Mouse (Mus musculus): Measurements from ENCODE around the gene Glyr1.

Gene Glyr1

DNA sequence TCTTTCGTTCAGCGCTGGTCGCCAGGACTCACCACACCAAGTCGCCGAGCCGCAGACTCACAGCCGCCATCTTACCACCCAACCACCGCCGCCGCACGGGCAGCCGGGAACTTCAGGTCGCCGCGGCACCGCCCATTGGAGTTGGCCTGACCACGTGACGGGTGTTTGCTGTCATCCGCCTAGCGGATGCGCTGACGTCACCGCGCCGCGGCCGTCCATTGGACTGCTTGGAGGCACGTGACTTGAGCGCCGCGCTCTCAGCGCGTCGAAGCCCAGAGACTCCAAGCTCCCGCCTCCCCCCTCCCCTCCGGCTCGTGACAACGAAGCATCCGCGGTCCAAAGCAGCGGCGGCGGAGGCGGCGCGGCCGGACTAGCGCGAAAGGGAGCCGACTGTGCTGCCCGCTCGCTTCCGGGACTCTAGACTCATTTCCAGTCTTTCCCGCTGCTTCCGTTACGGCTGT, at the start of gene Glyr1, which contains the start of gene Ubn1:
TSS of gene Glyr1 (minus strand) at position 90 of the 461 bp plus-strand sequence.
TSS of gene Ubn1 (plus strand) at position 284 of the 461 bp plus-strand sequence.
- DNase-seq: peak; percentile 100

DNA sequence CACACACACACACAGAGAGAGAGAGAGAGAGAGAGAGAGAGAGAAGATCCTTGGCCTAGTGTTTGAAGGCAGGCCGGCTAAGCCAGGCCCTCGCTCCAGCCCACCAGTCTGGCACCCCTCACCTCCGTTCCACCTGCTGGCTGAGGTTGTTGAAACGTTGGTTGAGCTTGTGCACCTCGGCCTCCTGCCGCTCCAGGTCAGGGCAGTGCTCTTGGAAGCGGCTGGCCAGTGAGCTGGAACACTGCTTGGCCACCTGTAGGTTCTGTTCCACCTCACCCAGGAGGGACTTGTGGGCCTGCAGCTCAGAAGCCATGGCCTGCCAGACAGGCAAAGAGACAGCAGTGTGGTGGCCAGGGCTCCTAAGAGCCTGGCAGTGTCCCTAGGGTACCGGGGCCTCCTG, 46.8 kb upstream of the Glyr1 start:
- peak; percentile 44 to 63 for DNase-seq

DNA sequence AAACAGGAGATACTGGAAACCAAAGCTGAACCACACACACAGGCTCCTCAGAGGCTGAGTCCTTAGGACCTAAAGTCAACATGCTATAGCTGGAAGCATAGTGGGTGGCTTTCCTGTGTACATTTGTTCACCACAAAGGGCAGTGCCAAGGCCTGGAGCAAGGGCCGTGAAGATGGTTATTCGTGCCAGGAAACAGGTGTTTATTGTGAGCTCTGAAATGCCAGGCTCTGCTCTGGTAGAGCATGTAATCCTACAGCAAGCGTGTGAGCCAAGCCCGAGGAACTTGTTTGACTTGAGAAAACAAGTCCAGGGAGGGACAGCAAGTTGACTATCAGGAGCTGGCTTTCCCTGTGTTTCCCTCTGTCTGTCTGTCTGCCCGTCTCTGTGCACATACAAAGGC, 43.6 kb upstream of the Glyr1 start:
- peak; percentile 29 to 50 for DNase-seq

- DNase-seq: no peak
Measured at GRCm38 (mm10) chr16:5089021-5089420, 39.4 kb upstream of the Glyr1 start.

DNA sequence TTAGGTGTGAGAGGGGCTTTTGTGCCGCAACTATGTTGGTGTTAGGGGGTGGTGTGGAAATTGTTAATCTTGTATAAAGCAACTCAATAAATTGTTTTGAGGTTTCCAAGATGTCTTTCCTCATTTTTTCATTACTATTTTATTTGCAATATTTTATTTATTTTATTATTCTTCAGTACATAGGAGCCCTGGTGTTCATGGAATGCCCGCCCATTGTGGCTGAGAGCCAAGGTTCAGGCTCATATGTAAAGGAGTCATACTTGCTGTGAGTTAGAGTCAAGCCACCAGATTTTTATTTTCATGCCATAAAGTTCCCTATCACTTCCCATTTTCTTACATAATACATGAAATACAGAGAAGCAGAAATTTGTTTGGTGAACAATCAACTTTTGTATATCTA, 36.5 kb upstream of the Glyr1 start:
- DNase-seq: no peak

DNA sequence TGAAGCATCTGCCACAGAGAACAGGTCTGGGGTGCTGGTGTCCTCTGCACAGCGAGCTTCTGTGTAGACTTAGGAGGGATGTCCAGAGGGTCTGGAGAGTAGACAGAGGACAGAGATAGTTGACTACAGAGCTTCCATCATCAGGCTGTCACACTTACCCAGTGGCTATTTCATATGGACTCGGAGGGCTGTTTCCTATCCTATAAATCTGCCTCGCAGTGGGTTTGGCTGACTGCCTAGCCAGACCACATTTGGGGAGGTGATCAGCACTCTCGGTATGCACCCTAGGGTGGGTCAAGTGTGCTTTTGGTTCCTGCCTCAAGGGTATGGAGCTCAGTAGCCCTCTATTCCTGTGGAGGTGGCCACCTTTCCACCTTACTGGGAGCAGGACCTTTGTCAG, 35.5 kb upstream of the Glyr1 start:
- no peak for DNase-seq

GRCm38 (mm10) chr16:5074341-5074740, 24.7 kb upstream of the Glyr1 start:
- DNase-seq: peak in 1 of 2 experiments; percentile 22

GRCm38 (mm10) chr16:5071974-5072373, 22.3 kb upstream of the Glyr1 start:
- no peak for DNase-seq

DNA sequence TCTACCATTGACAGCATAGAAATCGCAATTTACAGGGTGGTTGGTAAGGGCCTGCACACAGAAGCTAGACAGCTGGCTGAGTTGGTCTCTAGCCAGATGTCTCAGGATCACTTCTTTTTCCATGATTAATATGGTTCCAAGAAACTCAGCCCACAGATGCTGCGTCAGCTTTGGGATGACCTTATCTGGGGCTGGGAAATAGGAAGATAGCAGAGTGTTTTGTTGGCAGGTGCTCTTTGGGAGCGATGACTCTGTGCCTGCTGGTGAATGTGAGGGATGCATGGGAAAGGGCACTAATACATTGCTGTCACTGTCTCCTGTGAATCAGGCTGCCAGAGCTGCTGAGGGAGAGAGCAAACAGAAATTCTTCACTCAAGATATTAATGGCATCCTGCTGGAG, 20.7 kb upstream of the Glyr1 start:
- DNase-seq: peak in 1 of 2 experiments; percentile 3

GRCm38 (mm10) chr16:5063472-5063871, 13.8 kb upstream of the Glyr1 start:
- no peak for DNase-seq

DNA sequence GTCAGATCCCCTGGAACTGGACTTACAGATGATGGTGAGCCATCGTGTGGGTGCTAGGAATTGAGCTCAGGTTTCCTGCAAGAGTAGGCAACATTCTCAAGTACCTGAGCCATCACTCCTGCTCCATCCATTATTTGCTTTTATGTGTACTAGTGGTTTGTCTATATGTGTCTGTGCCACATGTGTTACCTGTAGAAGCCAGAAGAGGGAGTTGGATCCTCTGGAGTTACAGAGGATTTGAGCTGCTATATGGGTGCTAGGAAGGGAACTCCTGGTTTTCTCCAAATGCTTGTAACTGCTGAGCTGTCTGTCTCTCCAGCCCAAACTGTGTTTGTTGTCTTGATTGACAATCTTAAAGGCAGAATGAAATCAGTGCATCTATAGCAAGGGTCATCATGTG, 8.5 kb upstream of the Glyr1 start:
- peak in 1 of 2 experiments; percentile 29 for DNase-seq

- DNase-seq: peak; percentile 84 to 86
Measured at GRCm38 (mm10) chr16:5050251-5051110, 818 bp upstream of the Glyr1 start.

DNA sequence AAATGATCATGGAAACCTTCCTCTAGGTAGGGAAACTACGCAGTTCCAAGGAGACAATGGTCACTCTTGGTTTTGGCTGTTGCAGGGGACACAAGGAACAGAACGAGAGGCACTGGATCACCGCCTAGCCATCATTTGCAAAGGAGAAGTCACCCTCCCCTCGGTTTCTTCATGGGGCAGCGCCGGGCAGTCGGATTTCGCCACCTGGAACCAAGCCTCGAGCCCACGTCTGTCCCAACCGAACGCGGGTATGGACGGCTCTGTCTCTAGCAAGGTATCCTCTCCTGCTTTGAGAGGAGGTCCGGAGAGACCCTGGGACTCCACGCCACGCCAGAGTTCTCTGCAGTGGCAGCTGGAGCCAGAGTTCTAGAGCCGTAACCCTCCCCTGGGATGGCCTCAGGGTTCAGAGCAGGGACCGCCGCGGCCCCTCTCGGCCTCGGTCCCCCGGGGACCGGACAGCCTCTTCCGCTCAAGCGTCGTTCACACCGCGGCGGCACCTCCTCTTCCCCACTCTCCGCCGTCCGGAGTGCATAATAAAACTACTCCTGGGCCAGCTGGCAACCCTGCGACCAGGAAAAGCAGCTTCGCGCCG, 385 bp downstream of the Glyr1 start:
- DNase-seq: peak in 1 of 2 experiments; percentile 19

DNA sequence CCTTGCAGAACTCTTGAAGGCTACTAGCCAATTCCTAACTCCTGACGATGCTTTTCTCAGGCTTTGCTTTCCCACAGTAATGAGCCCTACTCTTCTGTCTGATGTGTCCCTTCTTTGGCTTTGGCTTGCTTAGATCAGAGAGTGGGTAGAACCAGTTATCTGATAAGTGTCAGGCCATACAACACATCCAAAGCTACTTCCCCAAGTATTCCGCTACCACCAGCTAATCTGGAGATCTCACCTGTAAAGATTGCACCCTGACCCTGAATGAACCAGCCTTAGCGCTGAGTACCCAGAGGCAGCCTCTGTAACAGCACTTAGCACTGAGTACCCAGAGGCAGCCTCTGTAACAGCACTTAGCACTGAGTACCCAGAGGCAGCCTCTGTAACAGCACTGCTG, 4.3 kb downstream of the Glyr1 start:
- no peak for DNase-seq

DNA sequence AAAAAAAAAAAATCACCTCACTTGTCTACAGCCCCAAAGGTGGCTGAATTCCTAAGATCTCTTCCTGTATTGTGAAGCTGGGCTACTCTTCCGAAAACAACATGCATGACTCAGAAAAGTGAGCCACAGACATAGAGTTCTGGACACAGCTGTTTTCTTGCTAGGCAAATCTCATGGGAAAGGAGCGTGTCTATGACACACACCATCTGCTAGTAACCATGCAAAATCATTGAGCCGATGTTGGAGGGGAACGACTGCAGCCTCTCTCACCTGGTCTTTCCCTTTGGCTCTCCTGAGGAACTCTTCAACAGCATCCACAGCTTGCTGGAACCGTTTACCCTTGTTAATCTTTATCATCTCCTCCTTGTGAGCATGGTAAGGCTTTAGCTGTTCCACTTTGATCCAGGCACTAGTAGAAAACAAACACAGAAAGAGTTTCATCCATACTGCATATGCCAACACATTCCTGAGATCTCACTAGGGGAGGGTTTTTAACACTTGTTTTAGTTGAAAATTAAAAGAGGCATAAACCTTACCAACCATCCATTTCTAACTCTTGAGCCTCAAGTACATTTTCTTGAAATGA, 12.9 kb downstream of the Glyr1 start:
- DNase-seq: peak in 1 of 2 experiments; percentile 52

DNA sequence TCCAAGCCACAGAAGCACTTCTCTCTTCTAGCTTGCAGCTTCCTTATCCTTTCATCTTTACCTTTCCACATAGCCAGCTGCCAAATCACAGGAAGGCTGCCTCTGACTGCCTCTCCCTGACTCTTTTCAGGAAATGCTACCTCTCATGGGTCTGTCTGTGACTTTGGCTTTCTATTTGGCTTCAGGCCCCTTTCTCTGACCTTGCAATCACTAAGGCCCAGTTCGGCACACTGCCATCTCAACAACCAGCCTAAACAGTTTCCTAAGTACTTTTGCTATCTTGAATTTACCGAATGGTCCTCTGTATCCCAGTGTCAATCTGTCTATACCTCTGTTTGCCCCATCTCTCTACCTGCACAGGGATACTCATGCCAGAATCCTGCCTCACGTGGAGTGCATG, 14.1 kb downstream of the Glyr1 start:
- no peak for DNase-seq

DNA sequence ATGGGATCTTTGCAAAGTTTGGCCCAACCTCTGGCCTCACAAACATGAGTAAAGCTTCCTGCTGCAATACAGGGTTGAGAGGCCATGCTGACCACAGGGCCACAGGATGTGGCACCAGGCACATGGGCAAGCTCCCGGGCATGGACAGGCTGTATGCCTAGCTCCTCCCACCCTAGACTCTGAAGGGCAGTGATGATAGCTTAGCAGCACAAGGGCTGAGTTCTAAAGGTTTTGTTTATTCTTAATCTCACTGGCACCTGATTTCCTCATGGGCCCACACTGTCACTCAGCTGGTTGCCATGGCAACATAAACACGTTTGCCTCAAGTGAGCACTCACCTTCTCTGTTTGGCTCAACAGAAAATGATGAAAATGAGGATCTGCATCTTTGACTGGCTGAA, 19.8 kb downstream of the Glyr1 start:
- no peak for DNase-seq

DNA sequence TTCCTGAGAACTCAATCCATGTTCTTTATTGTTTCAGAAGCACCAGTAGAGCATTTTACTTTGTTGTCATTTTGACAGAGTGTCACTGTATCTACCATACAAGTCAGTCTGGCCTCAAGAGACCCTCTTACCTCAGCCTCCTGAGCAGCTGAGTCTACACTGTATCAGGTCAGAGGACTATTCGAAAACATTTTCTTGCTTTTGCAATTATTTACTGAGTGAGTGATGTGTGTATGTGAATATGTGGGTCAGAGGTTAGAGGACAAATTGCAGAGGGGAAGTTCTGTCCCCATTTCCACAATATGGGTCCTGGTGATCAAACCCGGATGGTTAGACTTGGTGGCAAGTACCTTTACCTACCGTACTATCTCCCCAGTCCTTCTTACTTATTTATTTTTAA, 25.6 kb downstream of the Glyr1 start:
- no peak for DNase-seq

GRCm38 (mm10) chr16:5014578-5014977, 35.1 kb downstream of the Glyr1 start:
- no peak for DNase-seq

DNA sequence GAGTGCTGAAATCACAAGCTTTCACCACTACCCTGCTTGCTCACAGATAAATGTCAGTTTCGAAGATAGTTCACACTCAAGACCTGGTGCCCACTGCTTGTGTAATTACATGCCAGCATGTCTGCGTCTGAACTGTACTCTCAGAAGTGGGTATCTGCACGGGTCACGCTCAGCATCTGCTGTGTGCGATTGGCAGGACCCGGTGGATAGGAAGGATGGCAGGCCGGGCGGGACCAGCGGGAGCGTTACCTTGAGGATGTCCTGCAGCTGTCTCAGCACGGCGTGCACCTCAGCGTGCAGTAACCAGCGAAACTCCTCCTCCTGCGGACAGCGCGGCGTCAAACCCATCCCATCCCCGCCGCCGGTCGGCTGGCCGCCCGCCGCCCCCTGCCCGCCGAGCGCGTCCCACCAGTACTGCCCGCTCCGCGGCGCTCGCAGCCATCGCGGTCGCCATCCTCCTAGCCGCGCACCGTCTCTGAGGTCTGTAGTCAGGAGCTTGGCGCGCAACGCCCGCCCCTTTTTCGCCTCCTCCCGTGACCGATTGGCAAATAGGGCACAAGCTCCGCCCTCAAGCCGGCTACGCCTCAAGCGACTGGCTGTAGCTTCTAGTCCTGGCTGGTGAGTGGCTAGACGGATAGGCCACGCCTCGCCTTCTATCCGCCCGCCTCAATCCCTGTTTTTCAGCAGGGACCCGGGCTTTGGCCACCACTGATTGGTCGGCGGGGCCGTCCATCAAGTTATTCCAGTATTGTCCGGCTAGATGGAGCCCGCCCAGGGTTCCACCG, 36.4 kb downstream of the Glyr1 start, which contains the start of gene Rogdi:
TSS of gene Rogdi (minus strand) at position 500 of the 785 bp plus-strand sequence.
- peak; percentile 99 to 100 for DNase-seq

DNA sequence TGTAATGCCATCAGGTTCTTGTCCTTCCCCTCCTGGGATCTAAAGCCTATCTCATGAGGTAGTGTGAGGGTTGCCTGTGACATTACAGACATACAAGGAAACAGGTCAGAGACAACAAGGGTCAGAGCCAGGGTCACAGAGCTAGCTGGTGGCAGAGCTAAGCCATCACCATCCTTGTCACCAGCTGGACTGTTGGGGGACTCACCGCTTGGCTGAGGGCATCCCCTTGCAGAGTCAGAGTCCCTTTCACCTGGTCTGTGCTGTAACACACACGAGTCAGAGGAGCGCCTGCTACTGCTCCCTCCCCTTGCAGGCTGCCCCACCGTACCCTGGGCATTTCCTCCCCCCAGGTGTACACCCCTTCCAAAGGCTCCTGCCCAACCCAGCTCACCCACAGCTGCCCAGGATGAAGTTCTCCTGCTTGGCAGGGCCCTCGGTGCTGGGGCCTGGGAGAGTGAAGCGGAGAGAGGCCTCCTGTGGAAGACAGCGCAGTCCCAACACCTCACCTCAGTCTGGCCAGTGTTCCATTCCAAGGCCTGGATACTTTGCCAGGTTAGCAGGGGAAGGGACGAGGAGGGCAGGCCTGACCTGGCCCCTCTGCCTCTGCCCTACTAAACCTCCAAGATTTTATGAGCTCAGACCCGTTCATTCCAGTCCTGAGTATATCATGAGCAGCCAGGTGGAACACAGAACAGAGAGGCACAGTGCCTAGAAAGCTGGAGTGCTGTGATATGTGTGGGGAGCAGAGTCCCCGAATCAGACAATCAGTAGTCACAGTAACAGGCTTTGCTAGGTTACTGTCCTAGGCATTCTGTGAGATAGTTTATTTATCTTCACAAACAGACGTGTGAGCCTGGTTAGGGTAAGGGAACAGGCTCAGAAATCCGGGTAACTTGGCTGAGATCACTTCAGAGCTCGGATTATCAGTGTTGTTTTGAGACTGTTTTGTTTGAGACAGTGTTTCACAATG, 37.3 kb downstream of the Glyr1 start:
- peak; percentile 65 to 76 for DNase-seq
